Mouse (Mus musculus): ENCODE results near the gene Rnf216. TPM values are rescaled to one million over a fixed set of nuclear protein-coding genes. Genes with fewer than 3 reads are reported as not detected.

The Rnf216 gene
- polyA plus RNA-seq, 1 experiment from 2014 or later, result 48.0 TPM

DNA sequence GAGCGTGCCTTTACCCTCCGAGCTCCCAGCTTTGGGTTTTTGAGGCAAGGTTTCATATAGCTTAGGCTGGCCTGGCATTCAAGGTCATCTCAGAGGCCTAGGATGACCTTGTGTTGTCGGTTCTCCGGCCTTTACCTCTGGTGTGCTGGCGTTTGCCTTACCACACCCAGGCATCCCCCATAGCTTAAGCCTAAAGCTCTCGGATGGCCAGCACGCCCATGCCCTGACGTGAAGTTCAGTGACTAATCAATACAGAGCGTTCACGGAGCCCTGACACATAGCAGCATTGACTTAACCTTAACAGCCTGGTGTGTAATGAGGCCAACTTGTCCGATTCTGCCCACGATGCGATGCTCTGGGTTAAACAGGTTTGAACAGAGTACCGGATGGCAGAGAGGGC is 154.3 kb downstream of the Rnf216 start:
- ATAC-seq, result no peak
- in situ Hi-C loops (cut with MboI; ENCODE audit: low pct_unique_long_range_greater_than_20kb), result no loop called here
- no peak for DNase-seq (ENCODE audit: low read depth, low spot score)
- TF ChIP-seq CTCF (IDR thresholded peaks at IDR 0.05), result no peak
- ChIA-PET POLR2A (interaction anchor here (1.0 kb wide), 1 partner anchor 81 kb away, joined by 3 read pairs; no protein-coding TSS in a partner anchor), CTCF (interaction anchor here (1.3 kb wide), 1 partner anchor 26 kb away, joined by 3 read pairs; no protein-coding TSS in a partner anchor)
- no peaks in the 10 kb centered on the region for H3K27me3 ChIP-seq

DNA sequence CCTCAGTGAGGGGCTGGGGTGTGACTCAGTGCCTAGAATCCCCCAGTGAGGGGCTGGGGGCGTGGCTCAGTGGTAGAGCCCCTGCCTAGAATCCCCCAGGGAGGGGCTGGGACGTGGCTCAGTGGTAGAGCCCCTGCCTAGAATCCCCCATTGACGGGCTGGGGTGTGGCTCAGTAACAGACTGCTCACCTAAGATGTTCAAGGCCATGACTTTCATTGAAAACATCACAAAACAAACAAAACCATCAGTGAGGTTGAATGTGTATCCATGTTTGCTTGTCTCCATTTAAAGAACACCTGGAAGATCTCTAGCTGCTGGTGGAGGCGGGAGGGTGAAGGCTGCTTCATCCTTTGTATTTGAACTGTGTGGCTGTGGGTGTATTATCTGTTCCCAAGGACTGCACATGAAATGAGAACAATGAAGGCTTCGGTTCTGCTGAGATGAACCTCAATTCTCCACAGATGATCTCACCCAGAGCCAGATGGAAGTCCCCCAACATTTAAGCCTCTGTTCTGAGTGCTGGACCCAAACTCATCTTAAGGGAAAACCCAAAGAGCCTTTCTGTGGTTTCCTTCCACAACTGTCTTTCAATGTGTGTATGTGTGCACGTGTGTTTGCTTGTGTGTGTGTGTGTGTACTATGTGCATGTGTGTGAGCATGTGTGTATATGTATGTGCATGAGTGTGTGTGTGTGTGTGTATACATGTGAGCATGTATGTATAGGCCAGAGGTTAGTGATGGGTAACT is 155.7 kb downstream of the Rnf216 start:
- DNase-seq (ENCODE audit: low read depth, low spot score), result no peak
- no peaks in the 10 kb centered on the region for H3K27me3 ChIP-seq
- no peak for TF ChIP-seq CTCF (IDR thresholded peaks at IDR 0.05)
- ATAC-seq, result no peak
- in situ Hi-C loops (cut with MboI; ENCODE audit: low pct_unique_long_range_greater_than_20kb), result no loop called here
- ChIA-PET CTCF (interaction anchor here (1.3 kb wide), 1 partner anchor 25 kb away, joined by 3 read pairs; no protein-coding TSS in a partner anchor), POLR2A (no interaction called here)

DNA sequence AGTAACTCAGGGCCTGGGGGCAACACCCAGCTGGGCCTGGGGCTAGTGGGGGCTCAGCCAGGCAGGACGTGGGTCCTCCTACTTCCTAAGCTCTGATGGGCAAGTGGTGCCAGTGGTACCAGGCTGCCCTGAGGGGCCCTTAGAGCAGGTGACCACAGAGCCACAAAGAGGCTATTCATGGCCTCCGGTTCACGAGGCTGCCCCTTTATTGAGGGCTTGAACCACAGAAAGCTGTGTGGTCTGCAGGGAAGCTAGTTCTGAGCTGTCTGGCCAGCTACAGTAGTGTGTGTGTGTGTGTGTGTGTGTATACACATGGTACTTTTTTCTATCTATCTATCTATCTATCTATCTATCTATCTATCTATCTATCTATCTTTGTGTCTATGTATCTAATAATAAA is 159.2 kb downstream of the Rnf216 start:
- no peaks in the 10 kb centered on the region for H3K27me3 ChIP-seq
- DNase-seq (ENCODE audit: low read depth, low spot score), result no peak
- CTCF ChIA-PET, result no interaction called here
- POLR2A ChIA-PET, result no interaction called here
- ATAC-seq, result no peak
- in situ Hi-C loops (cut with MboI; ENCODE audit: low pct_unique_long_range_greater_than_20kb), result no loop called here
- TF ChIP-seq CTCF (IDR thresholded peaks at IDR 0.05), result no peak

DNA sequence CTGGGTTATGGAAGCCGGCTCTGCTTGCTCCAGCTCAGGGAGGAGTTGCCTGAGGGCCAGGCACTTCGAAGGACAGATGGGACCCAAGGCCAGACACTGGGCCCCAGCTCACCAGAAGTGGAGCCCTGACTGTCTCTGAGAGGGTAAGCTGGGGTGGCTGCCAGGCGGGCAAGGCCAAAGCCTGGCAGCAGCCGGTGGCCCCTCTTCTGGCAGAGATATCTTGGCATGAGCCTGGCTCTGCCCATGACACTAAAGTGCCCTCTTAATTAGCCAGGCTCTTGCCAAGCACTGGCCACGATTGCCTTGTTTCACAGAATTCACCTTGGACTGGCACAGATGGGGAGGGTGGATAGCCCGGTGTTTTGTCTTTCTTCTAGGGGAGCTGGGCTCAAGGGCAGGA is 162.4 kb downstream of the Rnf216 start:
- ChIA-PET POLR2A (no interaction called here), CTCF (interaction anchor here (3.4 kb wide), 1 partner anchor 14 kb away, joined by 17 read pairs; no protein-coding TSS in a partner anchor)
- no peak for DNase-seq (ENCODE audit: low read depth, low spot score)
- no peak for TF ChIP-seq CTCF (IDR thresholded peaks at IDR 0.05)
- no peaks in the 10 kb centered on the region for H3K27me3 ChIP-seq
- in situ Hi-C loops (cut with MboI; ENCODE audit: low pct_unique_long_range_greater_than_20kb), result no loop called here
- no peak for ATAC-seq

DNA sequence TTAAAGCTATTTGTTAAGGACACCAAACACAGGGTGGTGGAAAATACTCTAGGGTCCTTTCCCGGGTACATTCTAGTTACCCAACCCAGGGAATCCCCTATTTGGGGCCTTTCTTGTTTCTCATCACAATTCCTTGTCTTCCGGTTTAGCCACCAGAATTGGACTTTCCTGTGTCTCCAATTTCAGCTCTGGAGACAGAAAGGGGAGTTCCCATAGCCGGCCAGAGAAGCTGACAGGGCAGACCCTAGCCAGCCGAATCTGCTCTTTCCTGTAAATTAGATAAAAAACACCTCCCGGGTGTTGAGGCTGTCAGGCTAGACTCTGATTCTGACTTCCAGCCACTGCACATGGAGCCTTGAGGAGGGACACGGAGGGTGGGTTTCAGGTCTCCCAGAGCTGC is 163.2 kb downstream of the Rnf216 start:
- H3K27me3 ChIP-seq, result no peaks in the 10 kb centered on the region
- no peak for ATAC-seq
- no peak for DNase-seq (ENCODE audit: low read depth, low spot score)
- no peak for TF ChIP-seq CTCF (IDR thresholded peaks at IDR 0.05)
- ChIA-PET CTCF (interaction anchor here (3.4 kb wide), 1 partner anchor 13 kb away, joined by 17 read pairs; no protein-coding TSS in a partner anchor), POLR2A (no interaction called here)
- in situ Hi-C loops (cut with MboI; ENCODE audit: low pct_unique_long_range_greater_than_20kb), result no loop called here

DNA sequence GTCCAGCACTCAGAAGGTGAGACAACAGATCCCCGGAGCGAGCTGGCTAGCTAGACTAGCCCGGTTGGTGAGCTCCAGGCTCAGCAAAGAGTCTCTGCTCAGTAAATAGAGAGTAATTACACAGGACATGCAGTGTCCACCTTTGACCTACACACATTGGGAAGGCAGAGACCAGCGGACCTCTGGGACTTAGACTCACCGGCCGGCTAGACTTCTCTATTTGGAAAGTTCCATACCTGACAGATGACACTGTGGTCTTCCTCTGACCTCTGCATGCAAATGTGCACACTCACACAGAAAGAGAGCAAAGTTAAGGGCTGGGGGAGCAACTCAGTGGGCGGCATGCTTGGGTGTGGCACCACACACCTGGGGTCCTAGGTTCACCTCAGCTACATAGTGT is 165.3 kb downstream of the Rnf216 start:
- no peak for ATAC-seq
- in situ Hi-C loops (cut with MboI; ENCODE audit: low pct_unique_long_range_greater_than_20kb), result no loop called here
- H3K27me3 ChIP-seq, result no peaks in the 10 kb centered on the region
- POLR2A ChIA-PET, result interaction anchor here (0.6 to 0.7 kb wide), 2 partner anchors 147 to 506 kb away, joined by 4 read pairs; no protein-coding TSS in a partner anchor
- CTCF ChIA-PET, result interaction anchor here (1.0 kb wide), 1 partner anchor 101 kb away, joined by 3 read pairs; no protein-coding TSS in a partner anchor
- DNase-seq (ENCODE audit: low read depth, low spot score), result no peak
- no peak for TF ChIP-seq CTCF (IDR thresholded peaks at IDR 0.05)

DNA sequence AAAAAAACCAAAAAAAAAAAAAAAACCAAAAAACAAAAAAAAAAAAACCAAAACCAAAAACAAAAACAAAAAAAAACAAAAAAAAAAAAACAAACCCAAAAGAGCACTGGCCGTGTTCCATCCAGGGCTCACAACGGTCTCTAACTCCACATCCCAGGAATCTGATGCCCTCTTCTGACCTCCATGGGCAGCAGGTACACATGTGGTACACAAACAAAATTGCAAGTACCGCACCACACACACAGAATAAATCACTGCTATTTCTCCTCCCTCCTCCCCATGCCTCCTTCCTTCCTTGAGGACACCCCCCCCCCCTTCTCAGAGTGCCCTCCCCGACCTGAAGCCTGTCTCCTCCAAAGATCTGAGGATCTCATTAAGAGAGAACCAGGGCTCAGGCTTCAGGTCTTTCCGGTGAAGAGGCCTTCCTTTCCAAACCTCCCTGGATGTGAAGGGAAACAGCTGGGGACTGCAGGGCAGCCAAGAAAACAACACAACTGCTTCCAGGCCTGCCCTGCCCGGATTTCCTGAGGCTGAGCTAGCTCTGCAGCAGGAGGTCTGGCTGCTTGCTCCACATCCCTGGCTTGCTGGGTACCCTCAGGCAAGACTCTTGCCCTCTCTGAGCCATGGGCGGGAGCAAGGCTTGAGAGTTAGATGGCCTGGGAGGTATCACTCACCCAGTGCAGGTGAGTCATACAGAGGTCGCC is 167.7 kb downstream of the Rnf216 start:
- in situ Hi-C loops (cut with MboI; ENCODE audit: low pct_unique_long_range_greater_than_20kb), result no loop called here
- no peak for ATAC-seq
- TF ChIP-seq CTCF (IDR thresholded peaks at IDR 0.05), result no peak
- DNase-seq (ENCODE audit: low read depth, low spot score), result no peak
- ChIA-PET CTCF (no interaction called here), POLR2A (no interaction called here)
- H3K27me3 ChIP-seq, result no peaks in the 10 kb centered on the region

Other genes with a start within 250 kb of the Rnf216 start
- gene Fbxl18, start 217.6 kb downstream of the Rnf216 start, polyA plus RNA-seq (2021), result 11.1 TPM
- gene Actb, start 206.2 kb downstream of the Rnf216 start, polyA plus RNA-seq (2021), result 2,926 TPM
- gene Fscn1, start 152.7 kb downstream of the Rnf216 start, polyA plus RNA-seq (2021), result 246 TPM
- gene Olfr718-ps1, start 34.6 kb upstream of the Rnf216 start, polyA plus RNA-seq (2021), result 0.01 TPM
- 13.5 TPM for gene Rbak, start 67.8 kb upstream of the Rnf216 start, polyA plus RNA-seq (2021)
- not detected for gene Spdye4b, start 68.0 kb upstream of the Rnf216 start, polyA plus RNA-seq (2021)
- gene Spdye4a, start 113.9 kb upstream of the Rnf216 start, polyA plus RNA-seq (2021), result not detected
- gene Zfp12, start 122.2 kb upstream of the Rnf216 start, polyA plus RNA-seq (2021), result 20.9 TPM
- gene Zfp316, start 157.0 kb upstream of the Rnf216 start, polyA plus RNA-seq (2021), result 13.2 TPM
- gene Zfp853, start 180.6 kb upstream of the Rnf216 start, polyA plus RNA-seq (2021), result not detected
- gene E130309D02Rik, start 202.4 kb upstream of the Rnf216 start, polyA plus RNA-seq (2021), result 35.1 TPM
- gene Zdhhc4, start 216.3 kb upstream of the Rnf216 start, polyA plus RNA-seq (2021), result 54.0 TPM
- gene Grid2ip, start 244.3 kb upstream of the Rnf216 start, polyA plus RNA-seq (2021), result 0.03 TPM